In the genomic region with DNA sequence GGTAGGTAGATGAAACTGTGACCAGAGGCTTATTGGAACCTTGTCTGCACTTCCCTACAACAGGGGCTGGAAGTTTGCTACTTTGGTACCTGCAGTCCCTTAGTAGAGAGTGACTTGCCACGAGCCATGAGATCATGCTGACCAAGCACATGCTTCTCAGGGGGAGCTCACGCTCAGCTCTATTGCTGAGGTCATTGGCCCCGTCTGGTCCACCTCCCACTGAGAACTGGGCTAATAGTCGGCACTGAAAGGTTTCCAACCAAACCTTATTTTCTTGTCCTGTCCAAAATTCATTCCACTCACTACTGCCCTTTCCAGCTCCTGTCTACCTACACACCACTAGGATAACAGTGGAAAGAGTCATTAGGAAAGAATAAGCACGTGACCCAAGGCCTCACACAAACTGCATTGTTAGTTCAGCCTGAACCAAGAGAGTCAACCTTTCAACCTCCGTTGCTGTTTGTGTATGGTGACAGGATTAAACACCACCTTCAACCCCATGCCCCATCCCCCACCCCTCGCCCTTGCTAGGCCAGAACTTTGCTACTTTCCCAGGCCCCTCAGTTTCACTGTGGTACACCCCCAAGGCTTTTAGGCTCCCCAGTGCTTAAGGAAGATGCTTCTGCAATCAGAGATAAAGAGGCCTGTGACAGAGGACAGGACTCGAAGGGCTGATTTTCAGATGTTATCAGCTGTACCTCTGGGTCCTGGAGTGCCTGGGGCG, we compare ENCODE assay signal across 12 mouse cellular contexts. TPM values are rescaled to one million over a fixed set of nuclear protein-coding genes. Genes with fewer than 3 reads are reported as not detected.
DNase-seq lines count a peak whose midpoint lies in the region; ATAC-seq and TF ChIP-seq lines count a peak whose summit lies in the region.
"Had no signal": no experiment of that assay in that cellular context is flagged by ENCODE, and none has a peak within 500 bp of the region (broad histone marks: within the 10 kb centered on the region; RNA-seq: fewer than 3 reads in every experiment).

No protein-coding gene starts in this region.

- 40% methylated on average over 9 of the region's 9 CpGs for WGBS in kidney, embryonic 15.5 days

- peaks cover 0 to 24% of the 10 kb centered on the region in 2 experiments; a peak in 2 of 4 replicates for H3K36me3 ChIP-seq in MEL (ENCODE audit: control insufficient read depth in 1 of 2, insufficient read depth in 2 of 2, low read length in 2 of 2)
- no peaks in the 10 kb centered on the region for H3K36me3 ChIP-seq in kidney, embryonic 15.5 days

- H3K9ac ChIP-seq in MEL (ENCODE audit: control insufficient read depth, low read depth, low read length, poor library complexity, severe bottlenecking): no peak overlapping the region
- no peak overlapping the region for H3K9ac ChIP-seq in kidney, embryonic 15.5 days
- H3K9ac ChIP-seq: embryonic facial prominence, embryonic 13.5 days had no signal

- DNase-seq in cerebellum, postnatal 36 days: peak; percentile 9 to 12
- DNase-seq in cerebellum, adult 11 months: no peak
- DNase-seq in MEL (ENCODE audit: low read depth, low spot score): peak; percentile 41
- DNase-seq in spleen, postnatal 36 days (ENCODE audit: low spot score in 2 of 2): no peak
- no peak for DNase-seq in urinary bladder, adult 18-20 months (ENCODE audit: low spot score in 2 of 2)
- DNase-seq in layer of hippocampus, postnatal 10 days (ENCODE audit: low spot score in 2 of 2): no peak
- DNase-seq: adrenal gland, postnatal 14 days; lung, adult 2 months; right cerebral cortex, postnatal 25 days had no signal

- H3K9me3 ChIP-seq in MEL (replicated peaks; ENCODE audit: insufficient read depth, low read length): no peaks in the 10 kb centered on the region
- H3K9me3 ChIP-seq in kidney, embryonic 15.5 days (replicated peaks): no peaks in the 10 kb centered on the region
- H3K9me3 ChIP-seq: embryonic facial prominence, embryonic 13.5 days had no signal

- H3K4me2 ChIP-seq in kidney, embryonic 15.5 days: no peak overlapping the region
- H3K4me2 ChIP-seq: embryonic facial prominence, embryonic 13.5 days had no signal

- TF ChIP-seq EP300 in MEL (IDR thresholded peaks at IDR 0.05; ENCODE audit: low read depth in 1 of 2, low read length in 2 of 2): peak in 1 of 2 experiments; percentile 54; a peak in 2 of 4 replicates

- H3K27me3 ChIP-seq in MEL (ENCODE audit: control insufficient read depth in 1 of 2, insufficient read depth in 2 of 2, low read length in 2 of 2): no peaks in the 10 kb centered on the region
- H3K27me3 ChIP-seq in kidney, embryonic 15.5 days: no peaks in the 10 kb centered on the region
- H3K27me3 ChIP-seq: embryonic facial prominence, embryonic 13.5 days had no signal

- H3K4me1 ChIP-seq in MEL (ENCODE audit: control insufficient read depth in 1 of 2, insufficient read depth in 2 of 2, low read length in 2 of 2): peaks cover 2 to 13% of the 10 kb centered on the region in 2 experiments
- no peaks in the 10 kb centered on the region for H3K4me1 ChIP-seq in kidney, embryonic 15.5 days
- H3K4me1 ChIP-seq: embryonic facial prominence, embryonic 13.5 days had no signal

- H3K79me2 ChIP-seq in MEL (ENCODE audit: control insufficient read depth, insufficient read depth, low read length, poor library complexity): no peaks in the 10 kb centered on the region

- no peak for TF ChIP-seq CTCF in MEL (IDR thresholded peaks at IDR 0.05 in 2 of 3, conservative IDR thresholded peaks at IDR 0.05 in 1 of 3; ENCODE audit: control insufficient read depth in 1 of 3, insufficient read depth in 1 of 3, low read depth in 2 of 3, low read length in 3 of 3, poor library complexity in 1 of 3, severe bottlenecking in 1 of 3)

- TF ChIP-seq POLR2A in MEL (IDR thresholded peaks at IDR 0.05; ENCODE audit: control insufficient read depth in 1 of 2, insufficient read depth in 1 of 2, low read depth in 1 of 2, low read length in 2 of 2, poor library complexity in 1 of 2): no peak

- ATAC-seq in kidney, embryonic 15.5 days (replicated peaks; ENCODE audit: low FRiP score): peak; percentile 71; the same call in 1 of the 2 replicates
- peak; percentile 45 for ATAC-seq in megakaryocyte progenitor cell, adult 5-6 weeks (replicated peaks; ENCODE audit: poor library complexity)

- H3K4me3 ChIP-seq in MEL (ENCODE audit: control insufficient read depth in 1 of 2, insufficient read depth in 1 of 2, low read depth in 2 of 2, low read length in 2 of 2): no peak overlapping the region
- no peak overlapping the region for H3K4me3 ChIP-seq in kidney, embryonic 15.5 days (replicated peaks)
- H3K4me3 ChIP-seq: embryonic facial prominence, embryonic 13.5 days had no signal

- H3K27ac ChIP-seq in MEL (ENCODE audit: control insufficient read depth, low read depth, low read length): no peak overlapping the region
- H3K27ac ChIP-seq in kidney, embryonic 15.5 days: no peak overlapping the region
- H3K27ac ChIP-seq: embryonic facial prominence, embryonic 13.5 days had no signal

- TF ChIP-seq RAD21 in MEL (IDR thresholded peaks at IDR 0.05; ENCODE audit: low read depth, low read length): no peak

TF ChIP-seq in MEL, 35 proteins besides CTCF, POLR2A, EP300 and RAD21:
- TF ChIP-seq GABPA (IDR thresholded peaks at IDR 0.05; ENCODE audit: low read depth, low read length) (no peak), GATA1 (IDR thresholded peaks at IDR 0.05; ENCODE audit: low read depth, low read length) (peak; percentile 66), TCF12 (IDR thresholded peaks at IDR 0.05; ENCODE audit: low read depth, low read length) (peak; percentile 44; the same call in 1 of the 2 replicates)

RNA-seq across cellular contexts. Expression of a gene that starts 11.4 kb away (rescaled TPM):
- total RNA-seq in MEL (2012; rRNA removed): 94.3 and 116 TPM in 2 replicates
- polyA plus RNA-seq in MEL (2012; ENCODE audit: insufficient read depth in 1 of 2, insufficient read length in 2 of 2, low read depth in 1 of 2, low replicate concordance in 2 of 2, missing spikeins in 1 of 2): 100 to 1,000 TPM; 133 to 134 TPM
- 61.5 and 65.3 TPM in 2 replicates for polyA plus RNA-seq in kidney, embryonic 15.5 days (2015; fragmentation: Nextera tagmentation; extraction: Ambion mirVana)
- 100 and 112 TPM in 2 replicates for total RNA-seq in megakaryocyte progenitor cell, adult 5-6 weeks (2015)
- 189 and 250 TPM in 2 replicates for total RNA-seq in megakaryocyte progenitor cell, adult 5-6 weeks (2017)
- 100 to 1,000 TPM; 191 to 197 TPM for total RNA-seq in layer of hippocampus, postnatal 10 days (2021)

RNA-seq across cellular contexts. Expression of a gene that starts 12.0 kb away (rescaled TPM):
- 1.4 and 2.5 TPM in 2 replicates for total RNA-seq in MEL (2012; rRNA removed)
- polyA plus RNA-seq in MEL (2012; ENCODE audit: insufficient read depth in 1 of 2, insufficient read length in 2 of 2, low read depth in 1 of 2, low replicate concordance in 2 of 2, missing spikeins in 1 of 2): 1 to 10 TPM in 1 of 2 experiments, not detected in 1; 2.9 TPM
- polyA plus RNA-seq in kidney, embryonic 15.5 days (2015; fragmentation: Nextera tagmentation; extraction: Ambion mirVana): 10.4 and 11.1 TPM in 2 replicates
- 4.8 and 9.0 TPM in 2 replicates for total RNA-seq in megakaryocyte progenitor cell, adult 5-6 weeks (2015)
- total RNA-seq in megakaryocyte progenitor cell, adult 5-6 weeks (2017): 0.84 and 2.0 TPM in 2 replicates
- 1 to 10 TPM; 1.8 to 2.2 TPM for total RNA-seq in layer of hippocampus, postnatal 10 days (2021)

Comparison
In these comparisons a context has a peak if more than half of its experiments do, and no peak if none do; other contexts are left out.
1. DNase-seq: peak in cerebellum, postnatal 36 days (2 of 2) and MEL (single experiment); none in cerebellum, adult 11 months (single experiment), spleen, postnatal 36 days (0 of 2), urinary bladder, adult 18-20 months (0 of 2) and layer of hippocampus, postnatal 10 days (0 of 2).